Mouse (Mus musculus): ENCODE measurements around the gene Hba-x. TPM values are rescaled to one million over a fixed set of nuclear protein-coding genes. Genes with fewer than 3 reads are reported as not detected.
"Not testable (repeated sequence)": the region's sequence is repeated elsewhere in the genome, so short reads cannot be mapped to it uniquely, and the experiment has no call there.

Gene Hba-x
- total RNA-seq, 1 experiment = not detected

DNA sequence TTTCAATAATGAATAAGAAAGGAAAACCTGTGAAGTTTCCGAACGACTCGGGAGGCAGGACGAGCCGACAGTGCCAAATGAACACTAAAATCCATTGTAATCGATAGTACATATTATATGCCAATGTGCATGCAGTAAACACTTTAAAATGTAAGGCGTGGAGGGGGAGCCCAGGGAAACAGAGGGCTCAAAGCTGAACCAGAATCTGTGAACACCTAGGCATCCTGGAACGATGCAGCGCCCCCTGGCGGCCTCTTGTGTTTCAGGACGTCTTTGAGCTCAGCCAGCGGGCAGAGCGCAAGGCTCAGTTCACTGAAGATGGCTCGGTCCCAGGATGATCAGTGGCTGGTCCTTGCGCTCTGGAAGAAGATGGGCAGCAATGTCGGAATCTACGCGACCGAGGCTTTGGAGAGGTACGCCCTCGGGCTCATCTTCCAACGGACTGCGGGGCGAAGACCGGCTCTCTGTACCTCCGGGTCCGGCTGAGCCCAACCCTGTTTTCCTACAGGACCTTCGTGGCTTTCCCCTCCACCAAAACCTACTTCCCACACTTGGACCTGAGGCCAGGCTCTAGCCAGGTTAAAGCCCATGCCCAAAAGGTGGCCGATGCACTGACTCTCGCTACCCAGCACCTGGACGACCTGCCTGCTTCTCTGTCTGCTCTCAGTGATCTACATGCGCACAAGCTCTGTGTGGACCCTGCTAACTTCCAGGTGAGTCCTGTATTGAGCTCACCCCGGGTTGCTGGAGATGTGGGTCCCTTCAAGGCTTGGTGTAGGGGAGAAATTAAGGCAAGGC lies 10.7 kb downstream of the Hba-x start, which contains the start of gene Hbq1b:
Gene Hbq1b (plus strand): TSS at position 271 of the 798 bp plus-strand sequence.
- H3K9me3 ChIP-seq (ENCODE audit: control insufficient read depth, insufficient read depth, low read depth, low read length); DNase-seq (ENCODE audit: low read depth, low spot score); H3K4me1 ChIP-seq (ENCODE audit: control insufficient read depth in 2 of 2, insufficient read depth in 2 of 2, low read length in 2 of 2, poor library complexity in 1 of 2); H3K27ac ChIP-seq (ENCODE audit: insufficient read depth, low read depth, low read length, poor library complexity, severe bottlenecking); in situ Hi-C loops (cut with MboI; ENCODE audit: low sequenced_read_pairs in 2 of 2, unreplicated experiment in 2 of 2); H3K36me3 ChIP-seq (ENCODE audit: control insufficient read depth, insufficient read depth, low read length, poor library complexity, severe bottlenecking): not testable (repeated sequence)
- H3K4me3 ChIP-seq (ENCODE audit: insufficient read depth in 1 of 2, low read depth in 1 of 2, low read length in 2 of 2, poor library complexity in 1 of 2, severe bottlenecking in 1 of 2) = peak within 1 kb of the TSS; percentile 55 to 67; a peak in 3 of 4 replicates
- peak within 1 kb of the TSS; percentile 64; the same call in 1 of the 2 replicates for H3K9ac ChIP-seq (ENCODE audit: insufficient read depth, low read depth, low read length, poor library complexity, severe bottlenecking)

DNA sequence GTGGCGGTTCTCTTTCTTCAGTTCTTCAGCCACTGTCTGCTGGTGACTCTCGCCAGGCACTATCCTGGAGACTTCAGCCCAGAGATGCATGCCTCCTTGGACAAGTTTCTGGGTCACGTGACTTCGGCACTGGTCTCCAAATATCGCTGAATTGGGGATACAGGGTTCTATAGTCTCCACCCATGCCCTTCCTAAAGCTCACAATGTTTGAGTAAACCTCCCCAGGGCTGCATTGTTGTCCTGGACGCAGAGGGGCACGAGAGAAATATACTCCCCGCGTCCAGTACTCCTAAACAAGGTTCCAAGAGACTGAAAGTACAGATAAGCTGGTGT lies 11.3 kb downstream of the Hba-x start:
- no peak for DNase-seq (ENCODE audit: low read depth, low spot score)
- no peaks in the 10 kb centered on the region for H3K36me3 ChIP-seq (ENCODE audit: control insufficient read depth, insufficient read depth, low read length, poor library complexity, severe bottlenecking)
- H3K27ac ChIP-seq (ENCODE audit: insufficient read depth, low read depth, low read length, poor library complexity, severe bottlenecking) = no peak overlapping the region
- no peak overlapping the region for H3K9ac ChIP-seq (ENCODE audit: insufficient read depth, low read depth, low read length, poor library complexity, severe bottlenecking)
- no peaks in the 10 kb centered on the region; a peak in 1 of 4 replicates for H3K4me1 ChIP-seq (ENCODE audit: control insufficient read depth in 2 of 2, insufficient read depth in 2 of 2, low read length in 2 of 2, poor library complexity in 1 of 2)
- no peaks in the 10 kb centered on the region for H3K9me3 ChIP-seq (ENCODE audit: control insufficient read depth, insufficient read depth, low read depth, low read length)
- in situ Hi-C loops (cut with MboI; ENCODE audit: low sequenced_read_pairs in 2 of 2, unreplicated experiment in 2 of 2) = no loop called here
- H3K4me3 ChIP-seq (ENCODE audit: insufficient read depth in 1 of 2, low read depth in 1 of 2, low read length in 2 of 2, poor library complexity in 1 of 2, severe bottlenecking in 1 of 2) = peak overlapping the region; percentile 8 to 55; a peak in 1 of 4 replicates
- TF ChIP-seq HCFC1 (IDR thresholded peaks at IDR 0.05; ENCODE audit: borderline replicate concordance, insufficient read depth, low read length) (no peak), ZNF384 (IDR thresholded peaks at IDR 0.05; ENCODE audit: low read depth, low read length) (no peak), CHD2 (IDR thresholded peaks at IDR 0.05; ENCODE audit: low read depth, low read length) (no peak), ZC3H11A (IDR thresholded peaks at IDR 0.05; ENCODE audit: borderline replicate concordance, low read depth, low read length) (no peak), MAFK (IDR thresholded peaks at IDR 0.05; ENCODE audit: insufficient read depth, low read depth, low read length) (no peak)

- H3K27ac ChIP-seq (ENCODE audit: insufficient read depth, low read depth, low read length, poor library complexity, severe bottlenecking); in situ Hi-C loops (cut with MboI; ENCODE audit: low sequenced_read_pairs in 2 of 2, unreplicated experiment in 2 of 2); H3K36me3 ChIP-seq (ENCODE audit: control insufficient read depth, insufficient read depth, low read length, poor library complexity, severe bottlenecking): not testable (repeated sequence)
These were observed 16.6 kb downstream of the Hba-x start for GRCm38 (mm10) chr11:32292819-32293218.

GRCm38 (mm10) chr11:32293479-32293878 lies 17.3 kb downstream of the Hba-x start:
- in situ Hi-C loops (cut with MboI; ENCODE audit: low sequenced_read_pairs in 2 of 2, unreplicated experiment in 2 of 2); H3K27ac ChIP-seq (ENCODE audit: insufficient read depth, low read depth, low read length, poor library complexity, severe bottlenecking): not testable (repeated sequence)

More at GRCm38 (mm10) chr11:32292819-32293218, 16.6 kb downstream of the Hba-x start:
- not testable (repeated sequence) for H3K9ac ChIP-seq (ENCODE audit: insufficient read depth, low read depth, low read length, poor library complexity, severe bottlenecking); DNase-seq (ENCODE audit: low read depth, low spot score); H3K9me3 ChIP-seq (ENCODE audit: control insufficient read depth, insufficient read depth, low read depth, low read length); H3K4me3 ChIP-seq (ENCODE audit: insufficient read depth in 1 of 2, low read depth in 1 of 2, low read length in 2 of 2, poor library complexity in 1 of 2, severe bottlenecking in 1 of 2); H3K4me1 ChIP-seq (ENCODE audit: control insufficient read depth in 2 of 2, insufficient read depth in 2 of 2, low read length in 2 of 2, poor library complexity in 1 of 2)

GRCm38 (mm10) chr11:32296203-32296602 lies 20.0 kb downstream of the Hba-x start, which contains the start of gene Hba-a2:
TSS of gene Hba-a2 (plus strand) at chr11:32296489.
- H3K36me3 ChIP-seq (ENCODE audit: control insufficient read depth, insufficient read depth, low read length, poor library complexity, severe bottlenecking); H3K4me1 ChIP-seq (ENCODE audit: control insufficient read depth in 2 of 2, insufficient read depth in 2 of 2, low read length in 2 of 2, poor library complexity in 1 of 2); DNase-seq (ENCODE audit: low read depth, low spot score); H3K27ac ChIP-seq (ENCODE audit: insufficient read depth, low read depth, low read length, poor library complexity, severe bottlenecking); H3K9me3 ChIP-seq (ENCODE audit: control insufficient read depth, insufficient read depth, low read depth, low read length); H3K9ac ChIP-seq (ENCODE audit: insufficient read depth, low read depth, low read length, poor library complexity, severe bottlenecking); in situ Hi-C loops (cut with MboI; ENCODE audit: low sequenced_read_pairs in 2 of 2, unreplicated experiment in 2 of 2); H3K4me3 ChIP-seq (ENCODE audit: insufficient read depth in 1 of 2, low read depth in 1 of 2, low read length in 2 of 2, poor library complexity in 1 of 2, severe bottlenecking in 1 of 2): not testable (repeated sequence)

More at GRCm38 (mm10) chr11:32293479-32293878, 17.3 kb downstream of the Hba-x start:
- H3K4me1 ChIP-seq (ENCODE audit: control insufficient read depth in 2 of 2, insufficient read depth in 2 of 2, low read length in 2 of 2, poor library complexity in 1 of 2); H3K9me3 ChIP-seq (ENCODE audit: control insufficient read depth, insufficient read depth, low read depth, low read length); DNase-seq (ENCODE audit: low read depth, low spot score); H3K9ac ChIP-seq (ENCODE audit: insufficient read depth, low read depth, low read length, poor library complexity, severe bottlenecking); H3K36me3 ChIP-seq (ENCODE audit: control insufficient read depth, insufficient read depth, low read length, poor library complexity, severe bottlenecking); H3K4me3 ChIP-seq (ENCODE audit: insufficient read depth in 1 of 2, low read depth in 1 of 2, low read length in 2 of 2, poor library complexity in 1 of 2, severe bottlenecking in 1 of 2): not testable (repeated sequence)

GRCm38 (mm10) chr11:32297417-32297816 lies 21.2 kb downstream of the Hba-x start:
- H3K4me1 ChIP-seq (ENCODE audit: control insufficient read depth in 2 of 2, insufficient read depth in 2 of 2, low read length in 2 of 2, poor library complexity in 1 of 2); H3K36me3 ChIP-seq (ENCODE audit: control insufficient read depth, insufficient read depth, low read length, poor library complexity, severe bottlenecking); H3K4me3 ChIP-seq (ENCODE audit: insufficient read depth in 1 of 2, low read depth in 1 of 2, low read length in 2 of 2, poor library complexity in 1 of 2, severe bottlenecking in 1 of 2); H3K9ac ChIP-seq (ENCODE audit: insufficient read depth, low read depth, low read length, poor library complexity, severe bottlenecking); DNase-seq (ENCODE audit: low read depth, low spot score); H3K27ac ChIP-seq (ENCODE audit: insufficient read depth, low read depth, low read length, poor library complexity, severe bottlenecking); in situ Hi-C loops (cut with MboI; ENCODE audit: low sequenced_read_pairs in 2 of 2, unreplicated experiment in 2 of 2); H3K9me3 ChIP-seq (ENCODE audit: control insufficient read depth, insufficient read depth, low read depth, low read length): not testable (repeated sequence)

Data from ES-E14 (cell line).